Mouse (Mus musculus): Measurements from ENCODE around the gene Ago3. TPM values are rescaled to one million over a fixed set of nuclear protein-coding genes. Genes with fewer than 3 reads are reported as not detected.
A peak's percentile ranks its signal among the peaks of the same experiment; 100 is the strongest.

The Ago3 gene
- polyA plus RNA-seq, 1 experiment from 2014 or later = 18.5 TPM

DNA sequence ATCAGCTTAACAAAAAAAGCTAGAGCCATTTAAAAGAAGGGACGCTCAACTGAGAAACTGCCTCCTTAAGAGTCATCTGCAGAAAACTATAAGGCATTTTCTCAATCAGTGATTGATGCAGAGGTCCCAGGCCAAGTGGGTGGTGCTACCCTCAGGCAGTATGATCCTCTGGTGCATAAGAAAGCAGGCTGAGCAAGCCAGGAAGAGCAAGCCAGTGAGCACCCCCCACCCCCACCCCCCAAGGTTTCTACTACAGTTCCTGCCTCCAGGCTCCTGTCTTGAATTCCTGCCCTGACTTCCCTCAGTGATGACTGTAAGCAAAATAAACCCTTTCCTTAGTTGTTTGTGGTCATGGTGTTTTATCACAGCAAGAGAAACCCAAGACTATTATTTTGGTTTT is 20.9 kb upstream of the Ago3 start:
- Histone ChIP-seq H3K27me3 (ENCODE audit: low read depth, poor library complexity, severe bottlenecking) (no peaks in the 10 kb centered on the region), H3K27ac (no peak overlapping the region), H3K36me3 (peaks cover 91% of the 10 kb centered on the region), H3K4me3 (no peak overlapping the region), H3K9me3 (replicated peaks) (no peaks in the 10 kb centered on the region), H3K4me1 (no peaks in the 10 kb centered on the region)
- DNase-seq (ENCODE audit: low spot score) = no peak
- 92% methylated on average over 1 of the region's 1 CpGs for WGBS

DNA sequence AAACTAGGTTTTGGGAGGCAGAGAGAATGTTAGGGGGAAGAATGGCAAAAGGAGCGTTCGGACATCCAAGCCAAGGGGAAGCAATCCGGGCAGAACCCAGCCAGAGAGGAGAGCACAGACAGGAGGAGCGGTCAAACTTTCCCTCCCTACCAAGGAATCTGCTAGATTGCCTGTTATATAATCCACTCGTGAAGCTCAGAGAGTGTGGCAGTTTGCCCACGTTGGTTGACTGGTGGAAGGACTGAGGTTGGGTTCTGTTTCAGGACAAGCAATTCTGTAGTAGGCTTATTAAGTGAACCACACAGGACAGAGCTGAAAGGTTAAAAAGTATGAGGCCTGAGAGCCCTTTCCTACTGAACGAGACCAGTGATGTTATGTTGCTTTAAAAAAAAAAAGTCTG is 17.8 kb upstream of the Ago3 start:
- Histone ChIP-seq H3K4me1 (no peaks in the 10 kb centered on the region), H3K9me3 (replicated peaks) (no peaks in the 10 kb centered on the region), H3K27ac (no peak overlapping the region), H3K4me3 (no peak overlapping the region), H3K27me3 (ENCODE audit: low read depth, poor library complexity, severe bottlenecking) (no peaks in the 10 kb centered on the region), H3K36me3 (peaks cover 81% of the 10 kb centered on the region)
- no peak for DNase-seq (ENCODE audit: low spot score)
- 89% methylated on average over 7 of the region's 7 CpGs for WGBS

DNA sequence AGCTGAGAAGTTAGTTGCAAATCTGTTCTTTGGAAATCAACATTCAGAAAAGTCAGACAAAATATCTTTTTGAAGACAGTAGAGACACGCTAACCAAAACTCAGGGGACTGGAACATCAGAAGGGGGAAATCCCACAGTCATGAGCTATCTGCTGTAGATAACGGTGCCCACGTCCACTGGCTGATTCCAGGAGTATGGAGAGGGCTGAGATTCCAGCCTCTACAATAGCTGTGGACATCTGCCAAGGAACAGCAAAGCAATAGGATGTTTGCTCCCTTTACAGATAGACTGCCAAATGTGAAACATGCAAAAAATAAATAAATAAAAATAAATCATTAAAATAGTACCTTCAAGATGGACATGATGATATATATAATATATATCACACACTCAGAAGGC is 15.2 kb upstream of the Ago3 start:
- Histone ChIP-seq H3K4me3 (no peak overlapping the region), H3K9me3 (replicated peaks) (no peaks in the 10 kb centered on the region), H3K4me1 (no peaks in the 10 kb centered on the region), H3K27me3 (ENCODE audit: low read depth, poor library complexity, severe bottlenecking) (no peaks in the 10 kb centered on the region), H3K36me3 (peaks cover 84% of the 10 kb centered on the region), H3K27ac (no peak overlapping the region)
- WGBS = 96% methylated on average over 3 of the region's 3 CpGs
- no peak for DNase-seq (ENCODE audit: low spot score)

DNA sequence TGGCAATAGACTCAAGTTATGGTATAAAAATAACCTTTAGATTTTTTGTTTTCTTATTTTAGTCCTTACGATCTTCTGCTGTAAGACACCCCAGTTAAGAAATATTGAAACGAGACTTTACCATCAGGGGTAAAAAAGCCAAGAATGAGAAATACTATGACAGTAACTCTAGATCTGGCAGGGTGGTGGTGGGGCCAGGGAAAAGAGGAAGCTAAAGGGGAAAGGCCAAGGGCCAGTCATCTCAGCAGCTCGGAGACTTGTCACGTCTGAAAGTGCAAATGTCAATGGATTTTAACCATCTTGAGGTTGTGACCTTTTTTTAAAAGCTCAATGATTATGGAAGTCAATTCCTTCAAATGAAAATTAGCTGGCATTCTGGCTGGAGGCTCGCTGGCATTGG is 8.9 kb upstream of the Ago3 start:
- WGBS = 81% methylated on average over 5 of the region's 5 CpGs
- Histone ChIP-seq H3K36me3 (peaks cover 79% of the 10 kb centered on the region), H3K27ac (no peak overlapping the region), H3K4me1 (no peaks in the 10 kb centered on the region), H3K4me3 (no peak overlapping the region), H3K27me3 (ENCODE audit: low read depth, poor library complexity, severe bottlenecking) (no peaks in the 10 kb centered on the region), H3K9me3 (replicated peaks) (no peaks in the 10 kb centered on the region)
- no peak for DNase-seq (ENCODE audit: low spot score)

DNA sequence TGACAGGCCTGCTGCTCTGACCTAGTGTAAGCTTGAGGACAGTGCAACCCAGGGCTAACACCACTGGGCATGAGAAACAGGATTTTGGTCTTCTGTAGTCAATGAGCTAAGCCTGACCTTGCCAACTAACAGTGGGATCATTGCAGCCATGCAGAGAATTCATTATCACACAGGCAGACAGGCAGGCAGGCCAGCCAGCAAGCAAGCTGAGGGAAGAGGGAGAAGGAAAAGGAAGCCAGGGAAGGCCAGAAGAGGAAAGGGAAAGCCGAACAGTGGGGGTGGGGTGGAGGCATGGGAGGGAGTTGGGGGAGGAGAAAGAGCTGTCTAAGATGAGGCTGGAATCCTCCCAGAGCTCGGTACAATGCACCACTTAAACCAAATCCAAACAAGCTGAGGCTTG is 6.9 kb upstream of the Ago3 start:
- no peaks in the 10 kb centered on the region for H3K27me3 ChIP-seq (ENCODE audit: low read depth, poor library complexity, severe bottlenecking)
- no peak overlapping the region for H3K4me3 ChIP-seq
- WGBS = 70% methylated on average over 2 of the region's 2 CpGs
- no peaks in the 10 kb centered on the region for H3K9me3 ChIP-seq (replicated peaks)
- DNase-seq (ENCODE audit: low spot score) = no peak
- H3K4me1 ChIP-seq = no peaks in the 10 kb centered on the region
- H3K27ac ChIP-seq = no peak overlapping the region
- H3K36me3 ChIP-seq = peaks cover 59% of the 10 kb centered on the region

DNA sequence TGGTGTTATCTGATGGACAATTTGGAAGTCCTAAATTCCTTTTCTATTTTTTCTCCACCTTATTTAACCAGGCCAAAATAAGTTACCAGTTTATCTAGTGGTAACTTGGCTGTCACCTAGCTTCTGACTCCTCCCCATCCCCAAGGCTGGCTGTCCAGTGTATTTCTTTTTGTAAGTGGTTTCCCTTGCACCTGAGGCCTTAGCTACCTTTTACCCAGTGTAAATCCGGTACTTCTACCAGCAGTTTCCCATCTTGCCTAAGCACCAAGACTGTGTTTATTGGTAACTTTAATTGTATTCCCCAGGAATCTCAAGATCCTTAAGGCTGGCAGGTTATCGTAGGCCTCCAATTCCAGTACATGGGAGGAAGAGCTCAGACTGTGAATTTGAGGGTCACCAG is 4.7 kb upstream of the Ago3 start:
- Histone ChIP-seq H3K36me3 (peaks cover 38% of the 10 kb centered on the region), H3K9me3 (replicated peaks) (no peaks in the 10 kb centered on the region), H3K4me1 (no peaks in the 10 kb centered on the region), H3K27me3 (ENCODE audit: low read depth, poor library complexity, severe bottlenecking) (no peaks in the 10 kb centered on the region), H3K27ac (no peak overlapping the region), H3K4me3 (no peak overlapping the region)
- no peak for DNase-seq (ENCODE audit: low spot score)
- 95% methylated on average over 2 of the region's 2 CpGs for WGBS

DNA sequence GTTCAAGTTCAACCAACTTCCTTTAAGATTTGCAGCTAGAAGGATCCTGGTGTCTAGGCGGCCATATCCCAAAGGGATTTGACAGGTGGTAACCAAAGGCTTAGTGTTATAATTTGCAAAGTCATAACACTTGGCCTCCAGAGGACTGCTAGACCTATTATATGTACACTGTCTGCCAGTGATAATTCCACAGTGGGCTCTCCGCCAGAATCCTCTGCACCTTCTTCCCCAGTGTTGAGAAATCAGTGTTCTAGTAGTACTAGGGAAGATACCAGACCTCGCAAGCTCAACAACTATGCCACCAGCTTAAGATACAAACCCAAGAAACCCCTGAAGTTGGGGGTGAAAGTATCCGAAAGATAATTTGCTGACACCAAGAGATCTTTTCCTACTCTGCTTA is 3.8 kb upstream of the Ago3 start:
- Histone ChIP-seq H3K4me3 (no peak overlapping the region), H3K36me3 (peaks cover 29% of the 10 kb centered on the region), H3K27me3 (ENCODE audit: low read depth, poor library complexity, severe bottlenecking) (no peaks in the 10 kb centered on the region), H3K4me1 (peaks cover 5% of the 10 kb centered on the region; the same call in 1 of the 2 replicates), H3K27ac (no peak overlapping the region), H3K9me3 (replicated peaks) (no peaks in the 10 kb centered on the region)
- 91% methylated on average over 4 of the region's 4 CpGs for WGBS
- DNase-seq (ENCODE audit: low spot score) = no peak

DNA sequence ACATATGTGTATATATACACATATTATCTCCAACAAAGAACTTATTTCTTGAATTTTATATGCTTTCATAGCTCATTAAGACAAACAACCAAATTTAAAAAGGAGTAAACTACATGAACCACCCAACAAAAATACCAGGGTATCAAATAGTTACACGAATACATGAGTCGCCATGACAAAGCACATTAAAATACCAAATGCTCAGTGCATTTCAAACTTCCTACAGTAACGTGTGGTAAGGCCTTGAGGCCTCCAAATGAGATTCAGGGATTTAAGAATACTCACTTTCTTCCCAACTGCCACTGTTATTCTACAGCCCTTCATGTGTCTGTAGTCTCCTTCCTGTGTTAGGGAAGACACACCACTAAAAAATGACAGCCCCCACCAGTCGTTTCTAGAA is 2.4 kb upstream of the Ago3 start:
- 88% methylated on average over 4 of the region's 4 CpGs for WGBS
- Histone ChIP-seq H3K27me3 (ENCODE audit: low read depth, poor library complexity, severe bottlenecking) (no peaks in the 10 kb centered on the region), H3K4me3 (no peak overlapping the region), H3K4me1 (peaks cover 5% of the 10 kb centered on the region; the same call in 1 of the 2 replicates), H3K36me3 (peaks cover 15% of the 10 kb centered on the region), H3K9me3 (replicated peaks) (no peaks in the 10 kb centered on the region), H3K27ac (no peak overlapping the region)
- DNase-seq (ENCODE audit: low spot score) = no peak

DNA sequence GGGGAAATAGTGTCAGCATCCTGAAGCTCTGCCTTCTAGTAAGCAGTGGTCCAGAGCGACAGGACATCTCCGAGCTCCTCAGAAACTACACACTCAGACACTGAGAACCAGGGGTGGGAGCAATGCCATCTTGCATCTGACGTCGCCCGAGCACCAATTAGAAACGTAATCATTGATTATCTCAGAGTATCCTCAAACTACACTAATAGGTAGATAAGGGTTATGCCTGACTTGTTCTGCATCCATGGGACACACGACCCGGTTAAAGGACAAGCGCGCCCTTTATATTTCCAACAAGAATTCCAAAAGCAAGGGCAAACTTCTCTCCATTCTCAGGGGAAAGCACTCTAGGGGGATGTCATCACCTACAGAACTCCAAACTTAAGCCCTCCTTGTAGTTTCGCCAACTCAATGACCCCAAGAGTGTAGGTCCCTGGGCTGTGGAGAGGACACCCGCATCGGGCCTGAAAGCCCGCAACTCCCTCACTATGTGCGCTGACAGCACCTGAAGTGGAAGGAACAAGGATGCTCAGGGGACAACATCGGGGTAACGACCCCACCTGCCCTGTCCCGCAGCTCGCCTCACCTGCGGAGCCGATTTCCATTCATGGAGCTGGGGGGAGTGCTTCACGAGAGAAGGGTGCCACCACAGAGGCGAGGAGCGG is 542 bp downstream of the Ago3 start:
- DNase-seq (ENCODE audit: low spot score) = no peak
- Histone ChIP-seq H3K27me3 (ENCODE audit: low read depth, poor library complexity, severe bottlenecking) (no peaks in the 10 kb centered on the region), H3K27ac (peak overlapping the region; percentile 86), H3K9me3 (replicated peaks) (no peaks in the 10 kb centered on the region), H3K4me1 (peaks cover 5% of the 10 kb centered on the region; the same call in 1 of the 2 replicates), H3K36me3 (no peaks in the 10 kb centered on the region), H3K4me3 (peak overlapping the region; percentile 97)
- 4% methylated on average over 24 of the region's 24 CpGs for WGBS

DNA sequence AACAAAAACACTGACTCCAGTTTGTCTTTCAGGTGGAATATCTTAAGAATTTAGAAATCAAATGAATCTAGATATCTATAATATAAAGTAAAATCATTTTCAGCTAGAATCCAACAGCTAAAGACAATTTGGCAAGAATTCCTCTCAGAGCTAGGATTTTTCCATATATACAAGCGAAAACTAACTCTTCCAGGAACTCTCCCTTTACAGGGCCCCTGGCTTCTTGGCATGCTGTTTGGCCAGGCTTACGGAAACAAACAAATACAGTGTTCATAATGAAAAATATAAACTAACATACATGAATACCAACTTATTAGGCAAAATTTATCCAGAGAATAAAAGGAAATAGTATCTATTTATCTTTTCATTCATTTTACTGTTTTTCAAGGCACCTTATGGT is 5.5 kb downstream of the Ago3 start:
- H3K9me3 ChIP-seq (replicated peaks) = no peaks in the 10 kb centered on the region
- DNase-seq (ENCODE audit: low spot score) = no peak
- WGBS = 92% methylated on average over 2 of the region's 2 CpGs
- H3K4me1 ChIP-seq = peaks cover 5% of the 10 kb centered on the region; the same call in 1 of the 2 replicates
- H3K36me3 ChIP-seq = no peaks in the 10 kb centered on the region
- no peaks in the 10 kb centered on the region for H3K27me3 ChIP-seq (ENCODE audit: low read depth, poor library complexity, severe bottlenecking)
- no peak overlapping the region for H3K27ac ChIP-seq
- no peak overlapping the region for H3K4me3 ChIP-seq

DNA sequence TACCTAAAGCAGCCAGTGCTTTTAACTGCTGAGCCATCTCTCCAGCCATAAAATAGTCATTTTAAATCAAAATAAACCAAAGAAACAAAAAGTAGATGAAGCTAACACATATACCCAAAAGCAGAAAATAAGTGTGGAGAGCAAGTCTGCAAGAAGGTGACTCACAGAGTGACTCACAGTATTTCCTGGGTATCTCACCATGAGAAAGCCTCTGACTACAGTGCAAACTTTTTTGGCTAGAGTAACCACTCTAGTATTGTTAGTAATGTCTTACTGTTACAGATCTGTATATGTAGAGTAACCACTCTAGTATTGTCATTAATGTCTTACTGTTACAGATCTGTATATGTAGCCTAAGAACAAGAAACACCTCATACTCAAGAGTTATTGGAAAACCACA is 13.6 kb downstream of the Ago3 start:
- H3K27ac ChIP-seq = no peak overlapping the region
- no peaks in the 10 kb centered on the region for H3K27me3 ChIP-seq (ENCODE audit: low read depth, poor library complexity, severe bottlenecking)
- no peaks in the 10 kb centered on the region for H3K4me1 ChIP-seq
- DNase-seq (ENCODE audit: low spot score) = no peak
- H3K9me3 ChIP-seq (replicated peaks) = no peaks in the 10 kb centered on the region
- peaks cover 12% of the 10 kb centered on the region; the same call in 1 of the 2 replicates for H3K36me3 ChIP-seq
- no peak overlapping the region for H3K4me3 ChIP-seq

DNA sequence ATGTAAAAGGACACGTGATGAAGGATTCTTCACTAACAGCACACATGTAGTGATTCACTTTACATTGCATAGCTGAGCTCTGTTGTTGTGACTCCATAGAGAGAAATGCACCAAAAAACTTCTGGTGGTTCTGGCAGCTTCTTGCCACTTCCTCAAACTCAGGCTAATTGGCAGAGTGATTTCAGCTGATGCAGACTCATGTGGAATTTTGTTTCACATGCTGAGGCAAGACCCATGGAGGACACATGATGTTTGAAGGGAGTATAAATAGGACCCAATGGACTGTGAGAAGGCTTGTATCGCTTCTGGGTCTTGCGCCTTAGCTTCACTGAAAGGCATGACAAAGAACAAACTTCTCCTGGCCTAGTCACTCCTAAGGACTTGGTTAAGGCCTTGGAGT is 16.8 kb downstream of the Ago3 start:
- Histone ChIP-seq H3K27ac (no peak overlapping the region), H3K36me3 (peaks cover 12% of the 10 kb centered on the region; the same call in 1 of the 2 replicates), H3K4me3 (no peak overlapping the region), H3K4me1 (no peaks in the 10 kb centered on the region), H3K27me3 (ENCODE audit: low read depth, poor library complexity, severe bottlenecking) (no peaks in the 10 kb centered on the region), H3K9me3 (replicated peaks) (no peaks in the 10 kb centered on the region)
- DNase-seq (ENCODE audit: low spot score) = no peak
- WGBS = 94% methylated on average over 3 of the region's 3 CpGs

DNA sequence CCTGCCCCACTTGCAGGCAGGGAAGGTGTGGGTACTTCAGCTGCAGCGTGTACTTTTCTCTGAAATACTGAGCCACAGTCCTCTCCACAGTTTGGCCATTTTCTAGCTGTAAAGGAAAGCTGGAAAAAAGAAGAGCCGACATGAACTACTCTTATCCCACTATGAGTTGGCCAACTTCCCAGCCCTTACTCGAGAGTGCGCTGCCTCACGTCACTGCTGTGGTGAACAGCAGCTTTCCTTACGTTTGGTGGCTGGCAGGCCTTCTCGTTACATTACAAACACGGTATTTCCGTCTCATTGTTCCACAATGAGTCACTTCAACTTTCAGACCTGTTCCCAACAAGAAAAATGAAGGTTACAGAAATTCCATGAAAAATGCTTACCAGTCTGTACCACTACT is 57.9 kb downstream of the Ago3 start:
- Histone ChIP-seq H3K27me3 (ENCODE audit: low read depth, poor library complexity, severe bottlenecking) (no peaks in the 10 kb centered on the region), H3K27ac (no peak overlapping the region), H3K9me3 (replicated peaks) (no peaks in the 10 kb centered on the region), H3K4me3 (no peak overlapping the region), H3K36me3 (peaks cover 29% of the 10 kb centered on the region), H3K4me1 (no peaks in the 10 kb centered on the region)
- DNase-seq (ENCODE audit: low spot score) = no peak
- 93% methylated on average over 9 of the region's 9 CpGs for WGBS

DNA sequence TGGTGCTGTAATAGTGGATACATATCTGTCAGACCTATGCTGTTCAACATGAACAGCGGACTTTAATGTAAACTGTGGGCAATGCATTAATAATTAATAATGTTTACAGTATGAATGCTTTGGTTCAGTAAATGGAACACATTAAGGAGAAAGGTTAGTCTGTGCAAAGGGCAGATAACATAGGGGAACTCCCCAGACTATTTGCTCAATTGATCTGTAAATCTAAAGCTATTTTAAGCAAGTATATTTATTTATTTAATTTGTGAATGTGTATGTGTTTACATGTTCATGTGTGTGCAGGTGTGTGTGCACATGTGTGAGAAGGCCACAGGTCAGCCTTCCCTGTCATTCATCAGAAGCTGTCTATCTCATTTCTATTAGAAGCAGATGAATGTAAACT is 69.3 kb downstream of the Ago3 start:
- Histone ChIP-seq H3K36me3 (peaks cover 61% of the 10 kb centered on the region), H3K4me3 (no peak overlapping the region), H3K4me1 (no peaks in the 10 kb centered on the region), H3K27ac (no peak overlapping the region), H3K27me3 (ENCODE audit: low read depth, poor library complexity, severe bottlenecking) (no peaks in the 10 kb centered on the region), H3K9me3 (replicated peaks) (no peaks in the 10 kb centered on the region)
- no peak for DNase-seq (ENCODE audit: low spot score)
- 96% methylated on average over 1 of the region's 1 CpGs for WGBS
